Mouse (Mus musculus): Measurements from ENCODE around the gene Slc25a23. TPM values are rescaled to one million over a fixed set of nuclear protein-coding genes. Genes with fewer than 3 reads are reported as not detected.

The Slc25a23 gene
- polyA plus RNA-seq, 1 experiment from 2014 or later: 10.4 TPM

DNA sequence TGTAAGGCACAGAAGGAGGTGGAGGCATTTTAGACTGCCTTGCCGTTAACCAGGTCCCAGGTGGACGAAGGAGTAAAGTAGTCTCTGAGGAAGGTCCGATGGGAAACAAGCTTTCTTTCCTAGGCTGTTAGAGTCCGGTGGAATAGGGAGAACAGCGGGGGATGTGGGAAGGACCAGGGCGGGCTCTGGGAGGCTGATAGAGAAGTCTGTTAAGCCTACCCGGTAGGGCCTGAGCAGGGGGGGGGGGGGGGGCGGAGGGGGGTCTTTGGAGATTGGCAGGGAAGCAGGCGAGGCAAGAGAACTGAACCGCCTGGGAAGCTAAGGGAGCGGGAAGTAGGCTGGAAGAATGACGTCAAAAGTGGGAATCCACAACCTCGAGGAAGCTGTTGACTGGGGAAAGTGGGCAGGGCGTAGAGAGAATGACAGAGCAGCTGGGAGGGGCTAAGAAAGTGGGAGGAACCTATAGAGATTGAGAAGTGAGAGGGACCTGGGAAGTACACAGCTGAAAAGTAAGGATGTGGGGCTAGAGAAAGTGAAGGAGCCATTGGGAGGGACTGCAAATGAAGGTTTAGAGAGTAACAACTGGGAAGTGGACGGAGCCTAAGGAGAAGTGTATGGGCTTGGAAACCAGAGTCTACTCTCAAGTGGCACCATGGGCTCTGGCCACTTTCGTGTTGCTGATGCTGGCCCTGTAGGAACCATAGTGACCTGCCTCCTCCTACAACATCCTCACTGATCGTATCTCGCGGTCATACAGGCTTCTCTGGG is 36.4 kb upstream of the Slc25a23 start:
- 1% methylated on average over 18 of the region's 19 CpGs for WGBS
- Histone ChIP-seq H3K36me3 (no peaks in the 10 kb centered on the region), H3K27me3 (ENCODE audit: low read depth, poor library complexity, severe bottlenecking) (no peaks in the 10 kb centered on the region), H3K9me3 (replicated peaks) (0 out of 2 replicates have a peak, but pooled peaks cover 3% of the 10 kb centered on the region), H3K4me3 (peak overlapping the region; percentile 44), H3K4me1 (peaks cover 18% of the 10 kb centered on the region), H3K27ac (replicated peaks) (no peak overlapping the region)
- DNase-seq (ENCODE audit: low spot score): peak; percentile 58

DNA sequence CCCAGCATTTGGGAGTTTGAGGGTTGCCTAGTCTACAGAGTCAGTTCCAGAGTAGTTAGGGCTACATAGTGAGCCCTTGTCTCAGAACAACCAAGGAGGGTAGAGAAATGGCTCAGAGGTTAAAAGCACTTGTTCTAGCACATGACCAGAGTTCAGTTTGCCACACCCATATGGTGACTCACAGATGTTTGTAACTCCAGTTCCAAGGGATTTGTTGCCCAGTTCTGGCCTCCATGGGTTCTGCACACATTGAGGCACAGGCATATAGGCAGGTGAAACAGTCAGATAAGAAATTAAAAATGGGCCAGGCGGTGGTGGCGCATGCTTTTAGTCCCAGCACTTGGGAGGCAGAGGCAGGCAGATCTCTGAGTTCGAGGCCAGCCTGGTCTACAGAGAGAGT is 34.6 kb upstream of the Slc25a23 start:
- Histone ChIP-seq H3K4me1 (peaks cover 13% of the 10 kb centered on the region), H3K27ac (replicated peaks) (no peak overlapping the region), H3K9me3 (replicated peaks) (0 out of 2 replicates have a peak, but pooled peaks cover 3% of the 10 kb centered on the region), H3K27me3 (ENCODE audit: low read depth, poor library complexity, severe bottlenecking) (0 out of 2 replicates have a peak, but pooled peaks cover 2% of the 10 kb centered on the region), H3K4me3 (no peak overlapping the region), H3K36me3 (no peaks in the 10 kb centered on the region)
- DNase-seq (ENCODE audit: low spot score): no peak
- 94% methylated on average over 3 of the region's 3 CpGs for WGBS

DNA sequence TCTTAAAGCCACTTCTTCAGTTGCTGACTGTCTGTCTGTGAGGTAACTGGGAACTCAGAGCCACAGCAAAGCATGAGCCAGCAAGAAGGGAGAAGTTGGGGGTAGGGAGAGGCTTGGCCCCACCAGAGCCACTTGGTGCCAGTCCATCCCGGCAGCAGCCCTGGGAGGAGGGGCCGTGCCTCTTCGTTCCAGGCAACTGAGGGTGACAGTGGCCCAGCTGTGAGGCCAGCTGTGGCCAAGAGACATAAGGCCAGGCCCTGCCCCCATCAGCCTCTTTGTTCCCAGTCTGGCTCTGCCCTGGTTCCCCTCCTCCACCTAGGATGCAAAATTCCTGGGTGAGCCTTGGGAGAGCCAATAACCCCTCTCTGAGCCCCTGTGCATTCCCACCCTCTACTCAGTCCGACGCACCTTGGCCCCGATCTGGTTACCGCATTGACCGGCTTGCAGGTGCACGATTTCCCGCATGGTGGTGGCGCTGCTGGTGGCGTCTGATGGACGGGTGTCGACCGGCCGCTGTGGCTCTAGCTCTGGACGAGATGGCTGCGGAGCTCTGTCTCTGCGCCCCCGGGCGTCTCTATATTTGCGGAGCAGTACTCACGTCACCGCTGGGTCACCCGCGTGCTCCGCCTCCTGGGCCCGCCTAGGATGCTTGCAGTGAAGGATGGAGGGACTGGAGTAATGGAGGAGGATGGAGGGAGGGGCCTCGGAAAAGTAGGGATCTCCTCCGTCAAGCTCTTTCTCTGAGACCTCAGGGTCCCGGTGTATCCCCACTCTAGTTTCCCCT is 27.6 kb upstream of the Slc25a23 start, which contains the start of gene Tubb4a:
Gene Tubb4a, minus strand, starts transcription at position 734 of the 784 bp plus-strand sequence.
- peak within 1 kb of the TSS; percentile 83 for H3K27ac ChIP-seq (replicated peaks)
- peak within 1 kb of the TSS; percentile 56 for H3K4me3 ChIP-seq
- no peaks in the 10 kb centered on the region for H3K9me3 ChIP-seq (replicated peaks)
- H3K27me3 ChIP-seq (ENCODE audit: low read depth, poor library complexity, severe bottlenecking): peaks cover 26% of the 10 kb centered on the region
- DNase-seq (ENCODE audit: low spot score): peak; percentile 70
- H3K36me3 ChIP-seq: peaks cover 26% of the 10 kb centered on the region
- H3K4me1 ChIP-seq: peaks cover 13% of the 10 kb centered on the region
- under 1% methylated on average over 31 of the region's 31 CpGs for WGBS

GRCm38 (mm10) chr17:57085970-57086757 is 26.5 kb upstream of the Slc25a23 start:
- WGBS: 92% methylated on average over 11 of the region's 11 CpGs
- Histone ChIP-seq H3K36me3 (peaks cover 32% of the 10 kb centered on the region), H3K27me3 (ENCODE audit: low read depth, poor library complexity, severe bottlenecking) (peaks cover 26% of the 10 kb centered on the region), H3K4me3 (peak overlapping the region; percentile 56; the same call in 1 of the 2 replicates), H3K9me3 (replicated peaks) (no peaks in the 10 kb centered on the region), H3K27ac (replicated peaks) (no peak overlapping the region), H3K4me1 (peaks cover 13% of the 10 kb centered on the region)
- no peak for DNase-seq (ENCODE audit: low spot score)

DNA sequence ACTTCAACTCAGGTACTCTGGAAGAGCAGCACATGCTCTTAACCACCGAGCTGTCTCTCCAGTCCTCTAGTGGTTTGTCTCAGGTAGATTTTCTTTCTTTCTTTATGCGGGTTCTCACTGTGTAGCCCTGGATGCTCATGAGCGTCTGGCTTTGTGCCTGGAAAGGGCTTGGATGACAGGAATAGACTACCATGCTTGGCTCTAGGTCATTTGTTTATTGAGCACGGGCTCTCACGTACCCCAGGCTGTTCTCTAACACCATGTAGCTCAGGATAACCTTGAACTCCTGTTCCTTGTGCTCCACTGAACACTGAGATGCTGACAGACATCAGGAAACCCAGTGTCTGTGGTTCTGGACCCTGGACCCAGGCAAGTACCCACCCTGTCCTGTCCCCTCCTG is 22.8 kb upstream of the Slc25a23 start:
- H3K36me3 ChIP-seq: peaks cover 49% of the 10 kb centered on the region
- WGBS: 87% methylated on average over 5 of the region's 5 CpGs
- H3K27me3 ChIP-seq (ENCODE audit: low read depth, poor library complexity, severe bottlenecking): peaks cover 8% of the 10 kb centered on the region
- H3K4me3 ChIP-seq: no peak overlapping the region
- H3K9me3 ChIP-seq (replicated peaks): no peaks in the 10 kb centered on the region
- no peak overlapping the region for H3K27ac ChIP-seq (replicated peaks)
- H3K4me1 ChIP-seq: peaks cover 15% of the 10 kb centered on the region
- no peak for DNase-seq (ENCODE audit: low spot score)

GRCm38 (mm10) chr17:57081234-57081842 is 21.7 kb upstream of the Slc25a23 start:
- H3K9me3 ChIP-seq (replicated peaks): no peaks in the 10 kb centered on the region
- no peak for DNase-seq (ENCODE audit: low spot score)
- H3K36me3 ChIP-seq: peaks cover 49% of the 10 kb centered on the region
- peaks cover 5% of the 10 kb centered on the region; the same call in 1 of the 2 replicates for H3K4me1 ChIP-seq
- H3K27me3 ChIP-seq (ENCODE audit: low read depth, poor library complexity, severe bottlenecking): no peaks in the 10 kb centered on the region
- no peak overlapping the region for H3K4me3 ChIP-seq
- no peak overlapping the region for H3K27ac ChIP-seq (replicated peaks)
- 95% methylated on average over 31 of the region's 31 CpGs for WGBS

GRCm38 (mm10) chr17:57079919-57080318 is 20.3 kb upstream of the Slc25a23 start:
- no peak overlapping the region for H3K27ac ChIP-seq (replicated peaks)
- H3K36me3 ChIP-seq: peaks cover 39% of the 10 kb centered on the region
- 0 out of 2 replicates have a peak, but pooled peaks cover 5% of the 10 kb centered on the region for H3K4me1 ChIP-seq
- WGBS: 78% methylated on average over 3 of the region's 3 CpGs
- H3K27me3 ChIP-seq (ENCODE audit: low read depth, poor library complexity, severe bottlenecking): no peaks in the 10 kb centered on the region
- H3K4me3 ChIP-seq: no peak overlapping the region
- no peak for DNase-seq (ENCODE audit: low spot score)
- H3K9me3 ChIP-seq (replicated peaks): no peaks in the 10 kb centered on the region

GRCm38 (mm10) chr17:57078336-57078735 is 18.7 kb upstream of the Slc25a23 start, which contains the start of gene Dennd1c:
Gene Dennd1c (minus strand): TSS chr17:57078514.
- no peaks in the 10 kb centered on the region for H3K27me3 ChIP-seq (ENCODE audit: low read depth, poor library complexity, severe bottlenecking)
- H3K27ac ChIP-seq (replicated peaks): no peak within 1 kb of the TSS
- H3K36me3 ChIP-seq: peaks cover 26% of the 10 kb centered on the region
- no peak for DNase-seq (ENCODE audit: low spot score)
- H3K4me3 ChIP-seq: no peak within 1 kb of the TSS
- 60% methylated on average over 6 of the region's 6 CpGs for WGBS
- peaks cover 9% of the 10 kb centered on the region; the same call in 1 of the 2 replicates for H3K4me1 ChIP-seq
- H3K9me3 ChIP-seq (replicated peaks): no peaks in the 10 kb centered on the region

DNA sequence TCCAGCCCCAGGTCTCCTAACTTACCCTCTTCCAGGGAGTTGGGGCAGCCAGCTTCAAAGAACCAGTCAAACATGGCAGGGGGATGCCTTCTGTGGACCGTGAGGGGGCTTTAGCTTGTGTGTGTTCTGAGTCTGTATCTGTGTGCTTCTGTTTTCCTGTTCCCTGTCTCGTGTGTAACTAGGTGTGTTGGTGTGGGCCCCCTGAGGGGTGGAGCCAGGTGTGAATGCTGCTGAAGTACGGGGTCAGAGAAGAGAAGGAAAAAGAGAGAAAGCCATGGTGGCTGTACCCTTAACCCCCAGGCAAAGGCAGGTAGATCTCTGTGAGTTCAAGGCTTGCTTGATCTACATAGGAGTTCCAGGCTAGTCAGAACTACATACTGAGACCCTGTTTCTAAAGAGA is 17.3 kb upstream of the Slc25a23 start:
- no peak for DNase-seq (ENCODE audit: low spot score)
- H3K27ac ChIP-seq (replicated peaks): no peak overlapping the region
- H3K27me3 ChIP-seq (ENCODE audit: low read depth, poor library complexity, severe bottlenecking): peaks cover 7% of the 10 kb centered on the region
- no peaks in the 10 kb centered on the region for H3K9me3 ChIP-seq (replicated peaks)
- H3K4me1 ChIP-seq: peaks cover 9% of the 10 kb centered on the region; the same call in 1 of the 2 replicates
- no peak overlapping the region for H3K4me3 ChIP-seq
- peaks cover 24% of the 10 kb centered on the region for H3K36me3 ChIP-seq
- 67% methylated on average over 3 of the region's 3 CpGs for WGBS

DNA sequence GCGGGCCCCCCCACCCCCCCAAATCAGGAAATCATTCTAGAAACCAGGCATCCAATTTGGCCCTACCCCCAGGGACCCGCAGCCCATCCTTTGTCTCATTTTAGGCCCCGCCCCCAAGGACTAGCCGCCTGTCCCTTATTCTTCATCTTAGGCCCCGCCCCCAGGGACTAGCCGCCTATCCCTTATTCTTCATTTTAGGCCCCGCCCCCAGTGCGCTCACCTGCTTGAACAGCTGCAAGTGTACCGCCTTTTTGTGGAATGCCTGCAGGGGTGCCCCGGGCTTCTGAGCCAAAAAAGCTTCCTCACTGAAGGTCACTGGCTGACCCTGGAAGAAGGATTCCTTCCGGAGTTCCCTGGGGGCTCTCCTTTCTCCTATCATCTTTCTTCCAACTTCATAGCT is 11.0 kb upstream of the Slc25a23 start:
- DNase-seq (ENCODE audit: low spot score): peak; percentile 63
- no peaks in the 10 kb centered on the region for H3K36me3 ChIP-seq
- H3K4me1 ChIP-seq: peaks cover 17% of the 10 kb centered on the region
- H3K4me3 ChIP-seq: peak overlapping the region; percentile 41
- H3K9me3 ChIP-seq (replicated peaks): no peaks in the 10 kb centered on the region
- peaks cover 23% of the 10 kb centered on the region for H3K27me3 ChIP-seq (ENCODE audit: low read depth, poor library complexity, severe bottlenecking)
- 3% methylated on average over 11 of the region's 11 CpGs for WGBS
- peak overlapping the region; percentile 57 for H3K27ac ChIP-seq (replicated peaks)

DNA sequence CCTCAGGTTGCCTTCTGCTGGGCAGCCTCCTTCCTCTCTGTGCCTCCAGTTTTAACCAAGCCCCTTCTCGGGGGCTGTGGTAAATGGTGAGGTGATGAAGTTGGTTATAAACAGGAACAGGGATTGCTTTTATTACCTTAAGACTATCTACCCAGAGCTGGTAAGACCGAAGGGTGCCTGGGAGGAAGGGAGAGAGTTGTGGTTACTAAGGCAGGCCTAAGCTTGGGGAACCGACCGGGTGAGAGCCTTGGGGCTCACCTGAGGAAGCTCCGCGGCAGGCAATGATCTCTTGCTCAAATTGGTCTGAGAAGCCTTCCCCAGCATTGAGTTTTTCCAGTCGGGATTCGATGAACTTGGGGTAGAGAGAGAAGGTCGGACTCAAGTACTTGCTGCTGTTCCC is 10.6 kb upstream of the Slc25a23 start:
- peaks cover 17% of the 10 kb centered on the region for H3K4me1 ChIP-seq
- H3K36me3 ChIP-seq: no peaks in the 10 kb centered on the region
- peak overlapping the region; percentile 57 for H3K27ac ChIP-seq (replicated peaks)
- H3K9me3 ChIP-seq (replicated peaks): no peaks in the 10 kb centered on the region
- peaks cover 26% of the 10 kb centered on the region for H3K27me3 ChIP-seq (ENCODE audit: low read depth, poor library complexity, severe bottlenecking)
- peak overlapping the region; percentile 41 for H3K4me3 ChIP-seq
- no peak for DNase-seq (ENCODE audit: low spot score)
- WGBS: 11% methylated on average over 9 of the region's 9 CpGs

GRCm38 (mm10) chr17:57066908-57067307 is 7.2 kb upstream of the Slc25a23 start:
- 55% methylated on average over 5 of the region's 5 CpGs for WGBS
- Histone ChIP-seq H3K27ac (replicated peaks) (no peak overlapping the region), H3K27me3 (ENCODE audit: low read depth, poor library complexity, severe bottlenecking) (peaks cover 51% of the 10 kb centered on the region)

More at GRCm38 (mm10) chr17:57066908-57067307, 7.2 kb upstream of the Slc25a23 start:
- Histone ChIP-seq H3K4me3 (no peak overlapping the region), H3K4me1 (peaks cover 21% of the 10 kb centered on the region), H3K9me3 (replicated peaks) (no peaks in the 10 kb centered on the region), H3K36me3 (no peaks in the 10 kb centered on the region)
- DNase-seq (ENCODE audit: low spot score): no peak

All from midbrain, embryonic 10.5 days (tissue).